Mouse (Mus musculus) lung, postnatal 0 days (tissue): Measurements from ENCODE around the gene Ngly1.

Source experiments
- CTCF ChIP-seq: IDR thresholded peaks from 2 replicates; pipeline ENCODE4 v1.5.1; 2016; ENCODE audit warnings: antibody characterized with exemption, mild to moderate bottlenecking
- EP300 ChIP-seq: IDR thresholded peaks from 2 replicates; pipeline ENCODE4 v1.6.1; 2016; ENCODE audit warnings: antibody characterized with exemption, mild to moderate bottlenecking, control low read depth

DNA sequence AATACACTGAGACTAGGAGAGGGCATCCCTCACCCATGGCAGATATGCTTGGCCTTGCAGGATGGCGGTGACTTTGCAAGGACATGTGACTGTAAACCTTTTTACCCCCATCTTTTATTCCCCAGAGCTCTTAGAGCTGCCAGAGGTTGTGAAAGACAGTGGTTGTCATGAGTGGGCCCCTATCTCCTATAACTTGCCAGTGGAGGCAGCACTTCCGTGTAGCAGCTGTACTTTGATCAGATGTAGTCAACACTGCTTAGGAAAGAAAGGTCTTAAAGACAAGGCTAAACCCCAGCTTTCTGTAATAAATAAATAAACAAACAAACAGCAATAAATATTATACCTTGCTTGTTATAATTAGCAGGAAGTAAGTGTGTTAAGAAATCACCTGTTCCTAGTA, 70.7 kb downstream of the Ngly1 start:
- TF ChIP-seq CTCF (no peak), EP300 (no peak)
